In the genomic region with DNA sequence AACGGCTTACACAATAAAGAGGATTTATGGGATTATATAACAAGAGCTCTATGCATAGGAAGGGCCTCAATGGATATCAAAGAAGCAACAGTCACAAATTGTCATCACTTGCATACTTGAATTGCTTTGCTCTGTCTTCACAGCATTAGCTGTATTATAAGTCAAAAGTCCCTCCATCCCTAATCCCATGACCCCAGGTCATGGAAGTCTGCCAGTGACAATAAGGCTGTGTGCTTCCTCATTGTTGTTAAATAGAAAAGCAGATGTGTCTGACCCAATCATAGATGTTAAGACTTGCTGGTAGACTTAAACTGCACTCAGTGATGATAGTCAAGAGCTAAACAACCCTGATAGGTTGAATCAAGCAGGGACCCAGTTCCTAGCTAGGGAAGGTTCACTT, we compare ENCODE assay signal across 24 mouse cellular contexts.
DNase-seq lines count a peak whose midpoint lies in the region; ATAC-seq and TF ChIP-seq lines count a peak whose summit lies in the region.
"Had no signal": no experiment of that assay in that cellular context is flagged by ENCODE, and none has a peak within 500 bp of the region (broad histone marks: within the 10 kb centered on the region; RNA-seq: fewer than 3 reads in every experiment).

No protein-coding gene starts in this region.

- no peak for TF ChIP-seq POLR2A in kidney, adult 2 months (IDR thresholded peaks at IDR 0.05; ENCODE audit: low read depth, low read length)

- peak; percentile 2 for DNase-seq in kidney, adult 9 months
- no peak for DNase-seq in kidney, adult 2 months
- peak; percentile 21 to 32 for DNase-seq in kidney, postnatal 4 days
- peak; percentile 39 for DNase-seq in fat pad, adult 2 months (ENCODE audit: extremely low read depth, low read depth, low spot score)
- no peak for DNase-seq in c-Kit-positive CD71-positive TER-119-positive erythroid progenitor cells, embryonic 14.5 days (ENCODE audit: low spot score)
- DNase-seq: adrenal gland, adult 2 months; adrenal gland, postnatal 25 days; B cell, adult 2 months; cerebellum, adult 18-20 months; cerebellum, adult 9-10 months; cerebellum, postnatal 14 days; forebrain, postnatal 0 days; gastrocnemius, adult 2 months; gastrocnemius, postnatal 14 days; heart, adult 18-20 months had no signal

- no peak overlapping the region for H3K9ac ChIP-seq in kidney, embryonic 15.5 days
- H3K9ac ChIP-seq: forebrain, postnatal 0 days; heart, embryonic 13.5 days; hindbrain, embryonic 12.5 days; hindbrain, embryonic 15.5 days had no signal

- no peak for ATAC-seq in kidney, embryonic 15.5 days (replicated peaks; ENCODE audit: low FRiP score)
- ATAC-seq: forebrain, embryonic 14.5 days; forebrain, postnatal 0 days; Patski had no signal

- H3K27me3 ChIP-seq in kidney, adult 2 months (replicated peaks; ENCODE audit: control insufficient read depth, insufficient read depth, low read length) = no peaks in the 10 kb centered on the region
- H3K27me3 ChIP-seq in kidney, embryonic 15.5 days = no peaks in the 10 kb centered on the region
- H3K27me3 ChIP-seq: CH12.LX; heart, embryonic 13.5 days; hindbrain, embryonic 12.5 days; hindbrain, embryonic 15.5 days had no signal

- H3K4me1 ChIP-seq in kidney, adult 2 months (ENCODE audit: control insufficient read depth, insufficient read depth, low read length) = no peaks in the 10 kb centered on the region
- no peaks in the 10 kb centered on the region for H3K4me1 ChIP-seq in kidney, embryonic 15.5 days
- H3K4me1 ChIP-seq: heart, embryonic 10.5 days; heart, embryonic 13.5 days; hindbrain, embryonic 15.5 days had no signal

- no peak overlapping the region for H3K4me3 ChIP-seq in kidney, adult 2 months (ENCODE audit: insufficient read depth, low read depth, low read length)
- no peak overlapping the region for H3K4me3 ChIP-seq in kidney, embryonic 15.5 days (replicated peaks)
- H3K4me3 ChIP-seq: gastrocnemius, adult 2 months; heart, embryonic 10.5 days; heart, embryonic 13.5 days; hindbrain, embryonic 12.5 days; hindbrain, embryonic 15.5 days had no signal

- no peak overlapping the region for H3K4me2 ChIP-seq in kidney, embryonic 15.5 days
- H3K4me2 ChIP-seq: heart, embryonic 13.5 days; hindbrain, embryonic 12.5 days; hindbrain, embryonic 15.5 days had no signal

- H3K36me3 ChIP-seq in kidney, adult 2 months (ENCODE audit: control insufficient read depth, insufficient read depth, low read length) = no peaks in the 10 kb centered on the region
- H3K36me3 ChIP-seq in kidney, embryonic 15.5 days = no peaks in the 10 kb centered on the region
- H3K36me3 ChIP-seq: G1E; heart, embryonic 10.5 days; heart, embryonic 13.5 days; hindbrain, embryonic 12.5 days; hindbrain, embryonic 15.5 days had no signal

- no peaks in the 10 kb centered on the region for H3K9me3 ChIP-seq in kidney, embryonic 15.5 days (replicated peaks)
- H3K9me3 ChIP-seq: G1E; heart, embryonic 10.5 days; heart, embryonic 13.5 days; hindbrain, embryonic 12.5 days; hindbrain, embryonic 15.5 days had no signal

- no peak overlapping the region for H3K27ac ChIP-seq in kidney, adult 2 months (ENCODE audit: insufficient read depth, low read depth, low read length)
- no peak overlapping the region for H3K27ac ChIP-seq in kidney, embryonic 15.5 days
- H3K27ac ChIP-seq: gastrocnemius, adult 2 months; heart, embryonic 10.5 days; heart, embryonic 13.5 days; hindbrain, embryonic 12.5 days; hindbrain, embryonic 15.5 days had no signal

- 67% methylated on average over 1 of the region's 1 CpGs for WGBS in kidney, adult 2 months
- 46% methylated on average over 1 of the region's 1 CpGs for WGBS in kidney, embryonic 15.5 days

- no peak for TF ChIP-seq CTCF in kidney, adult 2 months (conservative IDR thresholded peaks at IDR 0.05; ENCODE audit: insufficient read depth, insufficient read length, low read depth, low read length)

Comparison
In these comparisons a context has a peak if more than half of its experiments do, and no peak if none do; other contexts are left out.
1. DNase-seq: peak in kidney, adult 9 months (single experiment), kidney, postnatal 4 days (2 of 2) and fat pad, adult 2 months (single experiment); none in kidney, adult 2 months (single experiment) and c-Kit-positive CD71-positive TER-119-positive erythroid progenitor cells, embryonic 14.5 days (single experiment).